Mouse (Mus musculus) liver, postnatal 0 days (tissue): ENCODE measurements around the gene Col4a2. TPM values are rescaled to one million over a fixed set of nuclear protein-coding genes. Genes with fewer than 3 reads are reported as not detected.

Experiments used
- ATAC-seq: fragments of 200-750 bp; cut with Nextera tagmentation; 2 replicates; pipeline ENCODE4 v1.8.0; 2017; ENCODE audit warnings: mild to moderate bottlenecking, moderate library complexity
- DNase-seq: peaks from one replicate; pipeline ENCODE4 v3.0.0-alpha.2; 2016
- H3K27ac ChIP-seq: fragments of 300-500 bp; sonication (generic); 2 replicates; pipeline ENCODE4 v1.5.1; 2014; ENCODE audit warnings: antibody characterized with exemption, moderate library complexity, mild to moderate bottlenecking, low read depth
- H3K27me3 ChIP-seq: fragments of 300-500 bp; sonication (generic); 2 replicates; pipeline ENCODE4 v1.6.1; 2014; ENCODE audit warnings: low read length, control low read depth, mixed read lengths; ENCODE audit not compliant: insufficient read depth
- H3K36me3 ChIP-seq: fragments of 300-500 bp; sonication (generic); replicated peaks from 2 replicates; pipeline ENCODE4 v1.6.1; 2014; ENCODE audit warnings: mild to moderate bottlenecking, control low read depth, low read length, moderate library complexity, mixed read lengths; ENCODE audit not compliant: insufficient read depth
- H3K4me1 ChIP-seq: fragments of 300-500 bp; sonication (generic); 2 replicates; pipeline ENCODE4 v1.6.1; 2014; ENCODE audit warnings: antibody characterized with exemption, mild to moderate bottlenecking, control low read depth; ENCODE audit not compliant: insufficient read depth
- H3K4me2 ChIP-seq: fragments of 300-500 bp; sonication (generic); 2 replicates; pipeline ENCODE4 v1.6.1; 2014; ENCODE audit warnings: low read depth, mild to moderate bottlenecking, low read length, moderate library complexity, mixed read lengths
- H3K4me3 ChIP-seq: fragments of 300-500 bp; sonication (generic); 2 replicates; pipeline ENCODE4 v1.5.1; 2014; ENCODE audit warnings: low read depth, low read length
- H3K9ac ChIP-seq: fragments of 300-500 bp; sonication (generic); replicated peaks from 2 replicates; pipeline ENCODE4 v1.6.1; 2014; ENCODE audit warnings: mild to moderate bottlenecking, moderate library complexity
- H3K9me3 ChIP-seq: fragments of 300-500 bp; sonication (generic); 2 replicates; pipeline ENCODE4 v1.6.1; 2016; ENCODE audit warnings: mild to moderate bottlenecking, control low read depth, low read length, mixed read lengths
- CTCF ChIP-seq: sonication (generic); IDR thresholded peaks from 2 replicates; pipeline ENCODE4 v1.5.1; 2016; ENCODE audit warnings: antibody characterized with exemption, low read depth
- EP300 ChIP-seq: IDR thresholded peaks from 2 replicates; pipeline ENCODE4 v1.6.1; 2016; ENCODE audit warnings: antibody characterized with exemption, low read depth, mild to moderate bottlenecking
- WGBS: fragments of 180-500 bp; shearing (Covaris S2); extraction: QIAGEN DNeasy Blood & Tissue Kit; methylation state at CpG from one replicate; pipeline ENCODE4 v1.1.7; 2014; ENCODE audit not compliant: insufficient replicate concordance; 5-methylcytosine and 5-hydroxymethylcytosine counted together
- polyA plus RNA-seq: library from polyadenylated mRNA; unstranded; fragments of >200 nt; fragmentation: Nextera tagmentation; extraction: Ambion mirVana; gene quantifications from 2 replicates; pipeline ENCODE4 v1.2.1, GENCODE M21; 2015

Gene Col4a2
- polyA plus RNA-seq, 1 experiment from 2014 or later: 9.7 TPM

DNA sequence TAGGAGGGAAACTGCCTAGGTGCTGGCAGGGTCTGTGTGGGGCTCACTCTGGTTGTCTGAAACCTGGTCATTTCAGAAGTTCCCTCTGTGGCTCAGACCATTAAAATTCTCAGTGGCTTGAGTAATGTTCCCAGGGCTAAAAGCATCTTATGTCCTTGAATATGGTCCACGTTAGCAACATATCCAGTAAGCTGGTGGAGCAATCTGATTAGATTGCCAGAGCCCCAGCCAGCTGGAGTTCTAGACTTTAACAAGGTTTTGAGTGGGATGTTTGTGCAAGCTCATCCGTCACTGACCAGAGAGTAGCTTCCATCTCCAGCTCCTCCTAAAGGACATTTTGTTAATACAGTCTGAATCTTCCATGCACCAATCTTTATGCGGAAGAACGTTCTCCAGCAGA, 72.2 kb downstream of the Col4a2 start:
- Histone ChIP-seq H3K36me3 (no peaks in the 10 kb centered on the region), H3K9ac (no peak overlapping the region), H3K27me3 (0 out of 2 replicates have a peak, but pooled peaks cover 3% of the 10 kb centered on the region), H3K4me1 (no peaks in the 10 kb centered on the region), H3K4me3 (no peak overlapping the region), H3K9me3 (no peaks in the 10 kb centered on the region), H3K27ac (no peak overlapping the region), H3K4me2 (no peak overlapping the region)
- DNase-seq: no peak
- ATAC-seq: no peak
- no peak for TF ChIP-seq CTCF
- no peak for TF ChIP-seq EP300
- WGBS: 80% methylated on average over 4 of the region's 4 CpGs

- 69% methylated on average over 9 of the region's 9 CpGs for WGBS
- TF ChIP-seq CTCF (no peak), EP300 (no peak)
- Histone ChIP-seq H3K36me3 (no peaks in the 10 kb centered on the region), H3K9ac (no peak overlapping the region), H3K4me1 (no peaks in the 10 kb centered on the region), H3K27ac (no peak overlapping the region), H3K27me3 (0 out of 2 replicates have a peak, but pooled peaks cover 3% of the 10 kb centered on the region), H3K9me3 (no peaks in the 10 kb centered on the region), H3K4me3 (no peak overlapping the region), H3K4me2 (no peak overlapping the region)
- ATAC-seq (no peak), DNase-seq (no peak)
These were observed 72.8 kb downstream of the Col4a2 start for GRCm38 (mm10) chr8:11385272-11385905.

DNA sequence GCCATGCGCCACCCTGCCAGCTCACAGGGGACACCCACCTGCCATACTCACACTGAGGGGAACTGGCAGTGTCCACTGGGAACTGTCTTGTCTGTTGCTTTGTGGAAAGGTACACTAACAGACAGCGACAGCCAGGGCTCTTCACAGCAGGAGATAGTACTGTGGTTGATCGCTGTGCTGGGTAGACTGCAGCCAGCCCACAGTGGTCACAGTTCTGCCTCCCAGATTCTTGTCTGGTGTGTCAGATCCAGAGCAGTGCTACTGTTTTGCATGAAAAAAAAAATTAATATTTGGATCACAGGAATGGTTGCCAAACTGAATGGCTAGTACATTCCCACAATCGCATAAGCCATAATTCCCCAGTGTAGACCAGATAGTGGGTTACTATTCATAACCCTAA, 74.7 kb downstream of the Col4a2 start:
- Histone ChIP-seq H3K4me1 (no peaks in the 10 kb centered on the region), H3K4me3 (no peak overlapping the region), H3K36me3 (no peaks in the 10 kb centered on the region), H3K27me3 (0 out of 2 replicates have a peak, but pooled peaks cover 3% of the 10 kb centered on the region), H3K9me3 (no peaks in the 10 kb centered on the region), H3K4me2 (no peak overlapping the region), H3K27ac (no peak overlapping the region), H3K9ac (no peak overlapping the region)
- TF ChIP-seq EP300 (no peak), CTCF (no peak)
- DNase-seq (no peak), ATAC-seq (no peak)
- WGBS: 79% methylated on average over 4 of the region's 4 CpGs

DNA sequence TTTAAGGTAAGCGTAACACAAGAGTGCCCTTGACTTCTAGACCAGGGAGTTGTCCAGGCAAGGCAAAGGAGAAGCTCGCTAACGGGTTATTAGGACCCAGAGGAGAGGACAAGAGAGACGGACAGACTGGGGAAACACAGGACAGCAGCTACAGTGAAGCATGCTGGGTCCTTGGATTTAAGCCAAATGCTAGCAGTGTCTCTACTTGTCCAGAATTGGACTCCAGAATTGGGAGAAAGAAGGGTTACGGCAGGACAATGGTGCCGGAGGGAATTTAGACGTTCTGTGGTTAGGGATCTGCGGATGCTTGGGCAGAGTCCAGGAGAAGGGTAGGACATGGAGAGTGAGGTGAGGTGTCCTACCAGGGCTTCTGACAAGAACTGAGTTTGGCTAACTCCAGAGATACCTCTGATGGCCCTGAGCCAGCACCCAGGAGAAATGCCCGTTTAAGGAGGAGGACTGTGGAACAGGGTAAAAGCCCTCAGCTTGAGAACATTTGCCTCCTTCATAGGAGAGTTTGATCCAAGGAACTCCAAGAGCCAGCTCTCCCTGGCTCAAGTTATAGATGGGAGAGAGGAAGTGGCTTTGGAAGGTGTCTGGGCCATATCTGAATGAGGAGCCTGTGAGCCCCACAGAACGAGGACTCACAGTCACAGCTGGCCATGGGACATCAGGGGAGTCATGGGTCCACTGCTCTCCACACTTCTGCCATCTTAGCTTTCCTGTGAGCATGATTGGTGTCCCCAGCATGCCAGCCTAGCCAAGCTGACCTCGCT, 76.9 kb downstream of the Col4a2 start:
- DNase-seq (no peak), ATAC-seq (no peak)
- Histone ChIP-seq H3K4me1 (peaks cover 6% of the 10 kb centered on the region; the same call in 1 of the 2 replicates), H3K36me3 (no peaks in the 10 kb centered on the region), H3K27ac (no peak overlapping the region), H3K4me2 (no peak overlapping the region), H3K27me3 (0 out of 2 replicates have a peak, but pooled peaks cover 3% of the 10 kb centered on the region), H3K4me3 (no peak overlapping the region), H3K9ac (no peak overlapping the region), H3K9me3 (no peaks in the 10 kb centered on the region)
- WGBS: 77% methylated on average over 11 of the region's 11 CpGs
- TF ChIP-seq EP300 (no peak), CTCF (no peak)

DNA sequence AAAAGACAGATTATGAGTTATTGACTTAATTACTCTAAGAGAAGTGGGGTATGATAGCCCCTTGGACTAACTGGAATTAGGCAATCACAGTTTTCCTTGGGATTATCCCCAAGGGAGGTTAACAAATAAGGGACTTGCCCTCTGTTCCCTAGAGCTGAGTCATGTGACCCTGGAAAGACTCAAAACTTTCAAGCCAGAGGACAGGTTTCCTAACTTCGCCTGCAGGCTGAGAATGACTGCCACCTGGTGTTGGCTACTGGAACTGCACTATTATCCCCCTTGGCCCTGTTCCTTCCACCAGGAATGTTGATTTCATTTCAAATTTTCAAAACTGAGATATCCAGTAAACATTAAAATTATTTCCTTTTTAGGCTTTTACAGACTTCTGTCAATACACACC, 80.1 kb downstream of the Col4a2 start:
- peak; percentile 28; the same call in 1 of the 2 replicates for ATAC-seq
- no peak overlapping the region for H3K9ac ChIP-seq

DNA sequence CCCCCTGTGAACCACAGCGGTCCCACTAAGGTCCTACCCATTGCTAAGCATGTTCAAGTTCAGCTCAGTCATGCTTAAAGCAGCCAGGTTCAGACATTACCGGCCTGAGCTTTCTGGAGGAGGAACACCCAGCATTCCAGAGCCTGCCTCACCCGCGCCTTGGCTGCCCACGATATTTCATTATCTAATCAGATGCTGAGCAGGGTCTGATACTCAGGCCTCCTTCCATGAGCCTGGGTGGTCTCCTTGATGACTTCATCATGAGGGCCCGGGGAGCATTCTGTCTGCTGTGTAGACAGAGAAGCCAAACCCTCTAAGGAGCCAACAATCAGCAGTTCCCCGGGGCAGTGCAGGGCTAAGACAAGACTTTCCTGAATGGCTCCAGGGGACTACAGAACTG, 80.6 kb downstream of the Col4a2 start:
- Histone ChIP-seq H3K27me3 (0 out of 2 replicates have a peak, but pooled peaks cover 3% of the 10 kb centered on the region), H3K4me3 (no peak overlapping the region), H3K9me3 (no peaks in the 10 kb centered on the region), H3K9ac (no peak overlapping the region), H3K4me1 (peaks cover 9% of the 10 kb centered on the region; the same call in 1 of the 2 replicates), H3K27ac (0 out of 2 replicates have a peak overlapping the region, but pooled peaks have one; percentile 7), H3K4me2 (no peak overlapping the region), H3K36me3 (no peaks in the 10 kb centered on the region)
- 30% methylated on average over 7 of the region's 7 CpGs for WGBS
- ATAC-seq (peak; percentile 24; the same call in 1 of the 2 replicates), DNase-seq (no peak)
- TF ChIP-seq CTCF (no peak), EP300 (no peak)

More for the DNA sequence above, 80.1 kb downstream of the Col4a2 start:
- Histone ChIP-seq H3K36me3 (no peaks in the 10 kb centered on the region), H3K4me1 (peaks cover 9% of the 10 kb centered on the region; the same call in 1 of the 2 replicates), H3K27me3 (0 out of 2 replicates have a peak, but pooled peaks cover 3% of the 10 kb centered on the region), H3K9me3 (no peaks in the 10 kb centered on the region), H3K27ac (no peak overlapping the region), H3K4me2 (no peak overlapping the region), H3K4me3 (no peak overlapping the region)
- WGBS: 8% methylated on average over 1 of the region's 1 CpGs
- peak; percentile 76 for DNase-seq
- TF ChIP-seq CTCF (peak; percentile 93), EP300 (no peak)
